Mouse (Mus musculus) megakaryocyte-erythroid progenitor cell, adult 5 weeks (primary cell): ENCODE data around the gene Slc3a2. TPM values are rescaled to one million over a fixed set of nuclear protein-coding genes. Genes with fewer than 3 reads are reported as not detected.

Experiments
- polyA plus RNA-seq: library from polyadenylated mRNA; stranded (reverse); fragments of >175 nt; gene quantifications from 2 replicates; pipeline ENCODE4 v1.2.3, GENCODE M21; 2012

The Slc3a2 gene
- 116 and 163 TPM in 2 replicates for polyA plus RNA-seq

GRCm38 (mm10) chr19:8722907-8723573 is at the start of gene Slc3a2:
TSS of gene Slc3a2 (minus strand) at chr19:8723369.

GRCm38 (mm10) chr19:8770567-8771270 is 47.5 kb upstream of the Slc3a2 start, which contains the start of gene Tmem223:
TSS of gene Tmem223 (plus strand) at chr19:8770996.

GRCm38 (mm10) chr19:8756635-8757387 is 33.6 kb upstream of the Slc3a2 start, which contains the start of gene Nxf1:
TSS of gene Nxf1 (plus strand) at chr19:8757073.

GRCm38 (mm10) chr19:8741243-8741869 is 18.2 kb upstream of the Slc3a2 start, which contains the start of gene Stx5a:
TSS of gene Stx5a (plus strand) at chr19:8741413.

GRCm38 (mm10) chr19:8740603-8741002 is 17.4 kb upstream of the Slc3a2 start, which contains the start of gene 1700092M07Rik:
TSS of gene 1700092M07Rik (plus strand) at chr19:8740718.

GRCm38 (mm10) chr19:8735389-8736159 is 12.4 kb upstream of the Slc3a2 start, which contains the start of gene Wdr74:
TSS of gene Wdr74 (plus strand) at chr19:8735827.

GRCm38 (mm10) chr19:8663360-8663839 is 59.8 kb downstream of the Slc3a2 start, which contains the start of gene Chrm1:
TSS of gene Chrm1 (plus strand) at chr19:8663789.

Other genes with a start within 250 kb of the Slc3a2 start
- gene Slc22a8, start 132.1 kb downstream of the Slc3a2 start, polyA plus RNA-seq: 0.02 TPM in 1 of 2 replicates, not detected in the other
- gene Slc22a6, start 105.3 kb downstream of the Slc3a2 start, polyA plus RNA-seq: not detected in 2 replicates
- 0.06 and 0.22 TPM in 2 replicates for gene Chrm1, start 59.6 kb downstream of the Slc3a2 start, polyA plus RNA-seq
- 37.5 and 45.6 TPM in 2 replicates for gene Wdr74, start 12.5 kb upstream of the Slc3a2 start, polyA plus RNA-seq
- gene 1700092M07Rik, start 17.3 kb upstream of the Slc3a2 start, polyA plus RNA-seq: 1.1 and 2.8 TPM in 2 replicates
- gene Stx5a, start 18.0 kb upstream of the Slc3a2 start, polyA plus RNA-seq: 24.2 and 27.7 TPM in 2 replicates
- 37.5 and 54.2 TPM in 2 replicates for gene Nxf1, start 33.7 kb upstream of the Slc3a2 start, polyA plus RNA-seq
- 51.0 and 63.4 TPM in 2 replicates for gene Tmem223, start 47.6 kb upstream of the Slc3a2 start, polyA plus RNA-seq
- 61.1 and 78.1 TPM in 2 replicates for gene Tmem179b, start 51.1 kb upstream of the Slc3a2 start, polyA plus RNA-seq
- gene Taf6l, start 63.0 kb upstream of the Slc3a2 start, polyA plus RNA-seq: 35.3 and 40.4 TPM in 2 replicates
- 5.0 and 6.5 TPM in 2 replicates for gene Polr2g, start 75.2 kb upstream of the Slc3a2 start, polyA plus RNA-seq
- gene Zbtb3, start 79.2 kb upstream of the Slc3a2 start, polyA plus RNA-seq: 0.30 and 0.85 TPM in 2 replicates
- 2.8 and 3.5 TPM in 2 replicates for gene Ttc9c, start 96.0 kb upstream of the Slc3a2 start, polyA plus RNA-seq
- gene Hnrnpul2, start 96.6 kb upstream of the Slc3a2 start, polyA plus RNA-seq: 136 and 204 TPM in 2 replicates
- 141 and 155 TPM in 2 replicates for gene AC129217.1, start 106.4 kb upstream of the Slc3a2 start, polyA plus RNA-seq
- gene Bscl2, start 114.1 kb upstream of the Slc3a2 start, polyA plus RNA-seq: 91.7 and 97.7 TPM in 2 replicates
- gene Gng3, start 115.8 kb upstream of the Slc3a2 start, polyA plus RNA-seq: not detected in 2 replicates
- 0.07 and 0.34 TPM in 2 replicates for gene Lrrn4cl, start 127.4 kb upstream of the Slc3a2 start, polyA plus RNA-seq
- 176 and 267 TPM in 2 replicates for gene Ubxn1, start 148.1 kb upstream of the Slc3a2 start, polyA plus RNA-seq
- gene Uqcc3, start 157.6 kb upstream of the Slc3a2 start, polyA plus RNA-seq: 60.4 and 63.7 TPM in 2 replicates
- gene Lbhd1, start 160.4 kb upstream of the Slc3a2 start, polyA plus RNA-seq: 0.47 and 0.98 TPM in 2 replicates
- gene Gm49403, start 160.6 kb upstream of the Slc3a2 start, polyA plus RNA-seq: not detected in 2 replicates
- 68.5 and 78.3 TPM in 2 replicates for gene 1810009A15Rik, start 165.5 kb upstream of the Slc3a2 start, polyA plus RNA-seq
- gene Gm49416, start 165.6 kb upstream of the Slc3a2 start, polyA plus RNA-seq: 10.1 and 13.2 TPM in 2 replicates
- 32.4 and 39.0 TPM in 2 replicates for gene Ints5, start 169.6 kb upstream of the Slc3a2 start, polyA plus RNA-seq
- 52.6 and 60.1 TPM in 2 replicates for gene Ganab, start 174.7 kb upstream of the Slc3a2 start, polyA plus RNA-seq
- 129 and 153 TPM in 2 replicates for gene B3gat3, start 197.0 kb upstream of the Slc3a2 start, polyA plus RNA-seq
- gene Rom1, start 206.0 kb upstream of the Slc3a2 start, polyA plus RNA-seq: 8.8 and 9.0 TPM in 2 replicates
- gene Eml3, start 206.2 kb upstream of the Slc3a2 start, polyA plus RNA-seq: 76.3 and 82.6 TPM in 2 replicates
- 58.4 and 74.1 TPM in 2 replicates for gene Mta2, start 218.5 kb upstream of the Slc3a2 start, polyA plus RNA-seq
- 28.2 and 29.0 TPM in 2 replicates for gene Tut1, start 230.5 kb upstream of the Slc3a2 start, polyA plus RNA-seq
- gene Eef1g, start 243.7 kb upstream of the Slc3a2 start, polyA plus RNA-seq: 124 and 163 TPM in 2 replicates